Mouse (Mus musculus) hindbrain, embryonic 11.5 days (tissue): ENCODE measurements around the gene Olfr688. TPM values are rescaled to one million over a fixed set of nuclear protein-coding genes. Genes with fewer than 3 reads are reported as not detected.

Experiments used
- ATAC-seq: fragments of 200-750 bp; cut with Nextera tagmentation; 2 replicates; pipeline ENCODE4 v1.8.0; 2017; ENCODE audit warnings: mild to moderate bottlenecking, moderate TSS enrichment, moderate library complexity; ENCODE audit not compliant: low FRiP score
- DNase-seq: peaks from one replicate; pipeline ENCODE4 v3.0.0-alpha.2; 2015; ENCODE audit warnings: low spot score
- H3K27ac ChIP-seq: fragments of 300-500 bp; sonication (generic); 2 replicates; pipeline ENCODE4 v1.5.1; 2014; ENCODE audit warnings: mild to moderate bottlenecking, low read depth, low read length
- H3K27me3 ChIP-seq: fragments of 300-500 bp; sonication (generic); 2 replicates; pipeline ENCODE4 v1.6.1; 2014; ENCODE audit warnings: mild to moderate bottlenecking, low read length, moderate library complexity, mixed read lengths; ENCODE audit not compliant: control insufficient read depth, insufficient read depth
- H3K36me3 ChIP-seq: fragments of 300-500 bp; sonication (generic); 2 replicates; pipeline ENCODE4 v1.6.1; 2014; ENCODE audit warnings: mild to moderate bottlenecking, low read length, moderate library complexity, mixed read lengths; ENCODE audit not compliant: control insufficient read depth, insufficient read depth
- H3K4me1 ChIP-seq: fragments of 300-500 bp; sonication (generic); replicated peaks from 2 replicates; pipeline ENCODE4 v1.6.1; 2014; ENCODE audit warnings: low read length, mixed read lengths; ENCODE audit not compliant: control insufficient read depth, insufficient read depth
- H3K4me2 ChIP-seq: fragments of 300-500 bp; sonication (generic); replicated peaks from 2 replicates; pipeline ENCODE4 v1.6.1; 2014; ENCODE audit warnings: mild to moderate bottlenecking, low read depth, low read length
- H3K4me3 ChIP-seq: fragments of 300-500 bp; sonication (generic); 2 replicates; pipeline ENCODE4 v1.5.1; 2014; ENCODE audit warnings: low read depth, low read length
- H3K9ac ChIP-seq: fragments of 300-500 bp; sonication (generic); 2 replicates; pipeline ENCODE4 v1.6.1; 2014; ENCODE audit warnings: low read depth, low read length
- H3K9me3 ChIP-seq: fragments of 300-500 bp; sonication (generic); 2 replicates; pipeline ENCODE4 v1.6.1; 2016; ENCODE audit warnings: low read length; ENCODE audit not compliant: control insufficient read depth
- WGBS: fragments of 180-500 bp; shearing (Covaris S2); extraction: QIAGEN DNeasy Blood & Tissue Kit; methylation state at CpG from one replicate; pipeline ENCODE4 v1.1.7; 2014; 5-methylcytosine and 5-hydroxymethylcytosine counted together
- polyA plus RNA-seq: library from polyadenylated mRNA; unstranded; fragments of >200 nt; fragmentation: Nextera tagmentation; extraction: Ambion mirVana; gene quantifications from 2 replicates; pipeline ENCODE4 v1.2.1, GENCODE M21; 2014

Gene Olfr688
- not detected in 2 replicates for polyA plus RNA-seq

- ATAC-seq = no peak
- Histone ChIP-seq H3K27me3 (no peaks in the 10 kb centered on the region), H3K4me1 (no peaks in the 10 kb centered on the region), H3K9me3 (no peaks in the 10 kb centered on the region), H3K4me3 (no peak within 1 kb of the TSS), H3K27ac (no peak within 1 kb of the TSS), H3K9ac (no peak within 1 kb of the TSS), H3K4me2 (no peak within 1 kb of the TSS), H3K36me3 (no peaks in the 10 kb centered on the region)
- WGBS = 76% methylated on average over 6 of the region's 6 CpGs
- no peak for DNase-seq
Measured at GRCm38 (mm10) chr7:105287795-105288194, at the start of gene Olfr688. Gene Olfr688 (plus strand): TSS chr7:105288095.

DNA sequence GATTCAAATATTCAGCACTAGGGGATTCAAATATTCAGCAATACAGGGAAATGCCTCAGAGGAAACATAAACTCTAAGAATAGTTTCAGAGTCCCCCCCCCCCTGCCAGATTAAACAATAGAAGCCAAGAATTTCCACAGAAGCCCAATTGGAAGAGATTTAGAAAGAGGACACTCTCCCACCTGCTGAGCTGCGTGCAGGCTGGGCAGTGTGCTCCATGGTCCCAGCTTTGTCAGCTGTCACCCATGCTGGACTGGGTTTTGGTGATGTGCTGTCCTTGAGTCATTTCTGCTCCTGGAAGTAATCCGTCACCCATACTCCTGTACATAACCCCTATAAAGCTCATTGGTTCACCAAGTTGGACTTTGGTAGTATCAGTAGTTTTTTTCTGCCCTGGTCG is 40.2 kb upstream of the Olfr688 start:
- 87% methylated on average over 3 of the region's 3 CpGs for WGBS
- DNase-seq (no peak), ATAC-seq (no peak)

DNA sequence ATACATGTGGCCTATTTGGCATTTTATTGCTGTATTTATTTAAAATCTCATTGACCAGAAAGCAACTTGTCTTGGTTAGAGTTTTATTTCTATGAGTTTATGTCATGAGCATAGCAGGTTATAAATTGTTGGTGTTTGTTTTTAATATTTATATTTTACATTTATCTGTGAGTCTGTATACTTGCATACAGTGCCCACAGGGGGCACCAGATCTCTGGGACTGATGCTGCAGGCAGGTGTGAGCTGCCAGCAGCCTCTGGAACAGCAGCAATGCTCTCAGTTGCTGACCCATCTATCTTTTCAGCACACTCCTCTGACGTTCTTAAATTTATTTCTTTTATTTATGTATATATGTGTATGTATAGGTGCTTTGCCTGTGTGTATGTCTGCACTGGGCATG is 39.7 kb upstream of the Olfr688 start:
- no peak overlapping the region for H3K27ac ChIP-seq
- H3K4me2 ChIP-seq = no peak overlapping the region
- no peaks in the 10 kb centered on the region for H3K9me3 ChIP-seq
- 52% methylated on average over 1 of the region's 1 CpGs for WGBS
- H3K9ac ChIP-seq = no peak overlapping the region
- H3K4me1 ChIP-seq = no peaks in the 10 kb centered on the region
- H3K36me3 ChIP-seq = no peaks in the 10 kb centered on the region
- no peaks in the 10 kb centered on the region for H3K27me3 ChIP-seq
- ATAC-seq = no peak
- no peak overlapping the region for H3K4me3 ChIP-seq
- DNase-seq = no peak

More for the DNA sequence above, 40.2 kb upstream of the Olfr688 start:
- no peak overlapping the region for H3K27ac ChIP-seq
- H3K4me2 ChIP-seq = no peak overlapping the region
- no peaks in the 10 kb centered on the region for H3K36me3 ChIP-seq
- no peak overlapping the region for H3K9ac ChIP-seq
- H3K27me3 ChIP-seq = no peaks in the 10 kb centered on the region
- H3K4me3 ChIP-seq = no peak overlapping the region
- no peaks in the 10 kb centered on the region for H3K9me3 ChIP-seq
- no peaks in the 10 kb centered on the region for H3K4me1 ChIP-seq

- WGBS = 57% methylated on average over 5 of the region's 5 CpGs
- Histone ChIP-seq H3K36me3 (no peaks in the 10 kb centered on the region), H3K27me3 (no peaks in the 10 kb centered on the region), H3K4me2 (no peak overlapping the region), H3K9ac (no peak overlapping the region), H3K9me3 (no peaks in the 10 kb centered on the region), H3K4me3 (no peak overlapping the region), H3K4me1 (no peaks in the 10 kb centered on the region), H3K27ac (no peak overlapping the region)
- peak; percentile 28 for DNase-seq
- ATAC-seq = no peak
Measured at GRCm38 (mm10) chr7:105256656-105257055, 31.2 kb upstream of the Olfr688 start.

GRCm38 (mm10) chr7:105272426-105272825 is 15.5 kb upstream of the Olfr688 start:
- Histone ChIP-seq H3K27me3 (no peaks in the 10 kb centered on the region), H3K27ac (no peak overlapping the region), H3K9me3 (no peaks in the 10 kb centered on the region), H3K4me3 (no peak overlapping the region), H3K4me2 (no peak overlapping the region), H3K36me3 (no peaks in the 10 kb centered on the region), H3K9ac (no peak overlapping the region), H3K4me1 (no peaks in the 10 kb centered on the region)
- DNase-seq (no peak), ATAC-seq (0 out of 2 replicates have a peak, but pooled peaks have one; percentile 25)
- 72% methylated on average over 7 of the region's 7 CpGs for WGBS

DNA sequence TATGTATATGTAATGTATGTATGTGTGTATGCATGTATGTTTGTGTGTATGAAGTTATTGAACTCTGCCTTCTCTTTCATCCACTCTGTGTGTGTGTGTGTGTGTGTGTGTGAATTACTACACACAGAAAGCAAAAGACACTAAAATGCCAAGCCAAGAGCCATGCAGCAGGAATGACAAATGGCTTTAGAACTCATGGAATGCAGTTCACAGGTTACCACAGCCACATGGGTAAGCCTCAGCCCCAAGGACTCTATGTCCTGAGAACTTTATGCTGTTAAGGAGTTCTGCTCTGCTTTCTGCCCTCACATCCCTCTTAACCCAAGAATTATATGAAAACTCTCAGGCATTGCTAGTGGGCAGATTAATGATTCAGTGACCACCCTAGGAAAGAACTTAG is 2.2 kb downstream of the Olfr688 start:
- no peaks in the 10 kb centered on the region for H3K36me3 ChIP-seq
- H3K9ac ChIP-seq = no peak overlapping the region
- ATAC-seq (no peak), DNase-seq (no peak)
- no peak overlapping the region for H3K4me3 ChIP-seq
- no peaks in the 10 kb centered on the region for H3K27me3 ChIP-seq
- H3K4me1 ChIP-seq = no peaks in the 10 kb centered on the region
- H3K27ac ChIP-seq = no peak overlapping the region
- H3K9me3 ChIP-seq = no peaks in the 10 kb centered on the region
- H3K4me2 ChIP-seq = no peak overlapping the region

DNA sequence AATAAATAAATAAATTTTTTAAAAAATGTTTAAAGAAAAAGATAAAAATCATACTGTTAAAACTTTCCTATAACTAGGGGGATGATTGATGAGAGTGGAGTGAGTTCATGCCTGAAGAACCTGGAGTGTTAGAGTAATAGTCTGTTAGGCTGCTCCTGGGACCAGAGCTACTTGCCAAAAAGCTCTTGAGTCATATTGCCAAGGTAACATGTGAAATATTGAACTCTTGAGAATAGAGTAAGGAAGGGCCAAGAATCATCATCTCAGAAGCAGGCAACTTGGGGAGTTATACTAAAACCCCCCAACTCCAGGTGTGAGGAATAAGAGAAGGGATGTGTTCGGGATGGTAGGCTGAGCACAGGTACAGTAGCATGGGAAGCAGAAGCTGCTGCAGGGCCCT is 23.0 kb downstream of the Olfr688 start, which contains the start of gene Olfr689:
Olfr689 (plus strand) TSS at position 301 of the 400 bp plus-strand sequence.
- Histone ChIP-seq H3K4me3 (no peak within 1 kb of the TSS), H3K9ac (no peak within 1 kb of the TSS), H3K4me2 (no peak within 1 kb of the TSS), H3K27ac (no peak within 1 kb of the TSS), H3K9me3 (no peaks in the 10 kb centered on the region), H3K36me3 (no peaks in the 10 kb centered on the region), H3K27me3 (no peaks in the 10 kb centered on the region), H3K4me1 (no peaks in the 10 kb centered on the region)
- DNase-seq = no peak
- WGBS = 90% methylated on average over 1 of the region's 1 CpGs
- no peak for ATAC-seq

DNA sequence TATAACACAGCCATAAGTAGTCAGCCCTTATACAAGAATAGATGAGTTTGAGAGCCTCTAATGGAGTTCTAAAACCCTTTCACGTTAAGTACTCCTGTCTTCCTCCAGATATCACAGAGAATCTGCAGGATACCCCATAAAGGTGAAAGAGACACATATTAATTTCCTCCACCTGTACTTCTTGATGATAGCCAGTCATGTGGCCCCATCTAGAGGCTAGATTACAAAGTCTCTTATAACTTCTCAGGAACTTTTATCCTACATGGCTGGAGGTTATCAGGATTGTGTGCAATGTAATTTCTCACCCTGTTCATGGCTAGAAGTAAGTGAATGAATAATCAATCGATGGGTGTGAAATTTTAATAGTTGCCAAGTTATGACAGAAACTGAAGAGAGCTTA is 37.4 kb downstream of the Olfr688 start:
- Histone ChIP-seq H3K4me3 (no peak overlapping the region), H3K36me3 (no peaks in the 10 kb centered on the region), H3K9me3 (no peaks in the 10 kb centered on the region), H3K4me2 (no peak overlapping the region), H3K9ac (no peak overlapping the region), H3K27ac (no peak overlapping the region), H3K27me3 (no peaks in the 10 kb centered on the region), H3K4me1 (no peaks in the 10 kb centered on the region)
- ATAC-seq = no peak
- no peak for DNase-seq
- WGBS = 85% methylated on average over 2 of the region's 2 CpGs

GRCm38 (mm10) chr7:105334004-105334403 is 46.1 kb downstream of the Olfr688 start, which contains the start of gene Olfr690:
Gene Olfr690 (minus strand): TSS chr7:105334104.
- Histone ChIP-seq H3K27ac (no peak within 1 kb of the TSS), H3K4me2 (no peak within 1 kb of the TSS), H3K9me3 (no peaks in the 10 kb centered on the region), H3K4me1 (no peaks in the 10 kb centered on the region), H3K36me3 (no peaks in the 10 kb centered on the region), H3K9ac (no peak within 1 kb of the TSS), H3K27me3 (no peaks in the 10 kb centered on the region), H3K4me3 (no peak within 1 kb of the TSS)
- 78% methylated on average over 1 of the region's 1 CpGs for WGBS
- DNase-seq (no peak), ATAC-seq (no peak)
